Mouse (Mus musculus) embryonic facial prominence, embryonic 12.5 days (tissue): ENCODE results near the gene Wwp2. TPM values are rescaled to one million over a fixed set of nuclear protein-coding genes. Genes with fewer than 3 reads are reported as not detected.

Experiments used
- ATAC-seq: fragments of 200-750 bp; cut with Nextera tagmentation; 2 replicates; pipeline ENCODE4 v1.8.0; 2017; ENCODE audit not compliant: insufficient number of reproducible peaks, insufficient read depth, low FRiP score, low TSS enrichment
- H3K27ac ChIP-seq: fragments of 300-500 bp; sonication (generic); 2 replicates; pipeline ENCODE4 v1.5.1; 2016; ENCODE audit warnings: mild to moderate bottlenecking
- H3K27me3 ChIP-seq: fragments of 300-500 bp; sonication (generic); 2 replicates; pipeline ENCODE4 v1.6.1; 2016; ENCODE audit warnings: mild to moderate bottlenecking, moderate library complexity
- H3K36me3 ChIP-seq: fragments of 300-500 bp; sonication (generic); 2 replicates; pipeline ENCODE4 v1.6.1; 2016; ENCODE audit warnings: mild to moderate bottlenecking
- H3K4me1 ChIP-seq: fragments of 300-500 bp; sonication (generic); 2 replicates; pipeline ENCODE4 v1.6.1; 2016
- H3K4me2 ChIP-seq: fragments of 300-500 bp; sonication (generic); replicated peaks from 2 replicates; pipeline ENCODE4 v1.6.1; 2016; ENCODE audit warnings: mild to moderate bottlenecking, moderate library complexity
- H3K4me3 ChIP-seq: fragments of 300-500 bp; sonication (generic); 2 replicates; pipeline ENCODE4 v1.5.1; 2016; ENCODE audit warnings: mild to moderate bottlenecking
- H3K9ac ChIP-seq: fragments of 300-500 bp; sonication (generic); 2 replicates; pipeline ENCODE4 v1.6.1; 2016; ENCODE audit warnings: mild to moderate bottlenecking, moderate library complexity
- H3K9me3 ChIP-seq: fragments of 300-500 bp; sonication (generic); 2 replicates; pipeline ENCODE4 v1.6.1; 2016; ENCODE audit warnings: mild to moderate bottlenecking, moderate library complexity
- WGBS: fragments of 180-500 bp; shearing (Covaris S2); methylation state at CpG from one replicate; pipeline ENCODE4 v1.1.7; 2016; 5-methylcytosine and 5-hydroxymethylcytosine counted together
- polyA plus RNA-seq: library from polyadenylated mRNA; unstranded; fragments of >200 nt; fragmentation: Nextera tagmentation; extraction: Ambion mirVana; gene quantifications from 2 replicates; pipeline ENCODE4 v1.2.1, GENCODE M21; 2016

Gene Wwp2
- polyA plus RNA-seq, result 160 and 181 TPM in 2 replicates

GRCm38 (mm10) chr8:107435962-107436831 lies at the start of gene Wwp2:
Gene Wwp2, plus strand, starts transcription at chr8:107436365.
- H3K9ac ChIP-seq, result peak within 1 kb of the TSS; percentile 82
- H3K4me2 ChIP-seq, result peak within 1 kb of the TSS; percentile 70
- peak within 1 kb of the TSS; percentile 79 for H3K4me3 ChIP-seq
- 0 out of 2 replicates have a peak, but pooled peaks cover 4% of the 10 kb centered on the region for H3K4me1 ChIP-seq
- H3K27ac ChIP-seq, result peak within 1 kb of the TSS; percentile 84
- H3K9me3 ChIP-seq, result no peaks in the 10 kb centered on the region
- WGBS, result 2% methylated on average over 51 of the region's 81 CpGs
- no peaks in the 10 kb centered on the region for H3K27me3 ChIP-seq
- peak; percentile 86 for ATAC-seq
- H3K36me3 ChIP-seq, result no peaks in the 10 kb centered on the region

GRCm38 (mm10) chr8:107386642-107387041 lies 49.5 kb upstream of the Wwp2 start:
- Histone ChIP-seq H3K36me3 (no peaks in the 10 kb centered on the region), H3K27ac (no peak overlapping the region), H3K4me3 (no peak overlapping the region), H3K9ac (no peak overlapping the region), H3K4me1 (peaks cover 8% of the 10 kb centered on the region; the same call in 1 of the 2 replicates), H3K9me3 (no peaks in the 10 kb centered on the region), H3K27me3 (no peaks in the 10 kb centered on the region), H3K4me2 (no peak overlapping the region)
- no peak for ATAC-seq
- WGBS, result 22% methylated on average over 3 of the region's 3 CpGs

- Histone ChIP-seq H3K4me3 (no peak overlapping the region), H3K27me3 (no peaks in the 10 kb centered on the region), H3K4me1 (peaks cover 8% of the 10 kb centered on the region; the same call in 1 of the 2 replicates), H3K4me2 (no peak overlapping the region), H3K36me3 (no peaks in the 10 kb centered on the region), H3K27ac (no peak overlapping the region), H3K9ac (no peak overlapping the region), H3K9me3 (no peaks in the 10 kb centered on the region)
- ATAC-seq, result no peak
- 55% methylated on average over 5 of the region's 5 CpGs for WGBS
These were observed 48.3 kb upstream of the Wwp2 start for GRCm38 (mm10) chr8:107387861-107388260.

DNA sequence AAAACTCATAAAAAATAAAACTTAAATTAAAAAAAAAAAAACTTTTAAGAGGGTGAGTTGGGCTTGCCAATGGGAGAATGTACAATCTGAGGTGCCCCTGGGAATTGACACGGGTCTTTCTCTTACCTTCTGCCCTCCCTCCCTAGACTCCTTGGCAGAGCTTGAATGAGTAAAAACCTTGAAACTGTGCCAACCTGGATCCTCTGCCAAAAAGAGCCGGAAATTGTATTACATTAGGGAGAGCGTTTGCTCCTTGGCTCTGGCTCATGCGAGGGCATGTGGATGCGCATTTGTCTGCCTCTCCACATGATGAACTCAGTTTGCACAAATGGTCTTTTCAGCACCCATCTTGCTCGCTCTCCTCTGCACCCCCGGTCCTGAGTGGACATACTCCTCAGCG lies 46.6 kb upstream of the Wwp2 start:
- Histone ChIP-seq H3K4me1 (peaks cover 8% of the 10 kb centered on the region; the same call in 1 of the 2 replicates), H3K27me3 (no peaks in the 10 kb centered on the region), H3K4me2 (no peak overlapping the region), H3K9ac (no peak overlapping the region), H3K4me3 (no peak overlapping the region), H3K36me3 (no peaks in the 10 kb centered on the region), H3K9me3 (no peaks in the 10 kb centered on the region), H3K27ac (no peak overlapping the region)
- ATAC-seq, result no peak
- WGBS, result 72% methylated on average over 8 of the region's 8 CpGs

GRCm38 (mm10) chr8:107390476-107391135 lies 45.6 kb upstream of the Wwp2 start:
- Histone ChIP-seq H3K4me2 (no peak overlapping the region), H3K9me3 (no peaks in the 10 kb centered on the region), H3K36me3 (no peaks in the 10 kb centered on the region), H3K4me3 (no peak overlapping the region), H3K27ac (no peak overlapping the region), H3K27me3 (no peaks in the 10 kb centered on the region), H3K9ac (no peak overlapping the region), H3K4me1 (peaks cover 8% of the 10 kb centered on the region; the same call in 1 of the 2 replicates)
- no peak for ATAC-seq
- WGBS, result 88% methylated on average over 16 of the region's 16 CpGs

DNA sequence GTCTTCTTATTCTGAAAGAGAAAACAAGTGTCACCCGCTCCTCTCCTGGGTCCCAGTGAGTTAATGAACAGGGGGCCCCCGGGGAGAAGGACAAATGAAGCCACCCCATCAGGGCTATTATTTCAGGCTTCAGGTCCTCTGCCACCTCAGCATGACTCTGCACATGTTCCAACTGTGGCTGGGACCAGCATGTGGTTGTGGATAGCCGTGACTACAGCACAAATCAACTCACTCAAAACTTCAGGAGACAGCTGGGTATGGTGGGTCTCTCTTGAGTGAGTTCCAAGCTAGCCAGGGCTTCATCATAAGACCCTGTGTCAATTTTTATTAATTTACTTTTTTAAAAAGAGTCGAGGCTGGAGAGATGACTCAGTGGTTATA lies 45.0 kb upstream of the Wwp2 start:
- H3K27ac ChIP-seq, result no peak overlapping the region
- H3K36me3 ChIP-seq, result no peaks in the 10 kb centered on the region
- H3K27me3 ChIP-seq, result no peaks in the 10 kb centered on the region
- H3K4me3 ChIP-seq, result no peak overlapping the region
- no peak for ATAC-seq
- no peaks in the 10 kb centered on the region for H3K9me3 ChIP-seq
- H3K4me2 ChIP-seq, result no peak overlapping the region
- peaks cover 8% of the 10 kb centered on the region; the same call in 1 of the 2 replicates for H3K4me1 ChIP-seq
- H3K9ac ChIP-seq, result no peak overlapping the region
- WGBS, result 63% methylated on average over 4 of the region's 4 CpGs

DNA sequence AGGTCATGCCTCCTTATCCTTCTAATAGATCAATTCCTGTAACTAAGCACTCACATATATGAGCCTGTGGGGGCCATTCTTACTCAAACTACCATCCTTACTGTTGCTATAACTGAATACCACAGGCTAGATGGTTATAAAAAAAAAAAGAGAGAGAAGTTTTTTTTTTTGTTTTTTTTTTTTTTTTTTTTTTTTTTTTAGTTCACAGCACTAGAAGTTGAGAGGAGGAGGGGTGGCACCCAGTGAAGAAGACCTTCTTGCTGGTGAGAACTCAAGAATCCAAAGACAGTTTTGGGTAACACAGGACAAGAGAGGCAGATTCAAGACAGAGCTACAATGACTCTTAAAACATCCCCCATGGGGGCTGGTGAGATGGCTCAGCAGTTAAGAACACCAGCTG lies 40.8 kb upstream of the Wwp2 start:
- H3K4me3 ChIP-seq, result no peak overlapping the region
- peaks cover 24% of the 10 kb centered on the region; the same call in 1 of the 2 replicates for H3K4me1 ChIP-seq
- H3K36me3 ChIP-seq, result no peaks in the 10 kb centered on the region
- no peak overlapping the region for H3K4me2 ChIP-seq
- no peak for ATAC-seq
- no peak overlapping the region for H3K9ac ChIP-seq
- H3K27ac ChIP-seq, result no peak overlapping the region
- no peaks in the 10 kb centered on the region for H3K9me3 ChIP-seq
- no peaks in the 10 kb centered on the region for H3K27me3 ChIP-seq

- H3K4me3 ChIP-seq, result no peak overlapping the region
- H3K4me2 ChIP-seq, result no peak overlapping the region
- no peak overlapping the region for H3K27ac ChIP-seq
- no peak overlapping the region for H3K9ac ChIP-seq
- 54% methylated on average over 10 of the region's 10 CpGs for WGBS
- no peaks in the 10 kb centered on the region for H3K9me3 ChIP-seq
- peaks cover 24% of the 10 kb centered on the region; the same call in 1 of the 2 replicates for H3K4me1 ChIP-seq
- no peaks in the 10 kb centered on the region for H3K27me3 ChIP-seq
- no peaks in the 10 kb centered on the region for H3K36me3 ChIP-seq
- ATAC-seq, result no peak
These were observed 40.0 kb upstream of the Wwp2 start for GRCm38 (mm10) chr8:107396106-107396670.

GRCm38 (mm10) chr8:107397665-107398064 lies 38.5 kb upstream of the Wwp2 start:
- ATAC-seq, result 0 out of 2 replicates have a peak, but pooled peaks have one; percentile 67
- Histone ChIP-seq H3K27ac (peak overlapping the region; percentile 61), H3K4me3 (no peak overlapping the region), H3K9me3 (no peaks in the 10 kb centered on the region), H3K4me1 (peaks cover 37% of the 10 kb centered on the region), H3K36me3 (no peaks in the 10 kb centered on the region), H3K9ac (no peak overlapping the region), H3K27me3 (no peaks in the 10 kb centered on the region), H3K4me2 (no peak overlapping the region)
- 22% methylated on average over 12 of the region's 12 CpGs for WGBS

GRCm38 (mm10) chr8:107399495-107399894 lies 36.7 kb upstream of the Wwp2 start:
- ATAC-seq, result no peak
- H3K9me3 ChIP-seq, result no peaks in the 10 kb centered on the region
- peaks cover 43% of the 10 kb centered on the region for H3K4me1 ChIP-seq
- no peak overlapping the region for H3K4me2 ChIP-seq
- H3K9ac ChIP-seq, result no peak overlapping the region
- H3K36me3 ChIP-seq, result no peaks in the 10 kb centered on the region
- WGBS, result 22% methylated on average over 9 of the region's 9 CpGs
- no peak overlapping the region for H3K27ac ChIP-seq
- no peak overlapping the region for H3K4me3 ChIP-seq
- no peaks in the 10 kb centered on the region for H3K27me3 ChIP-seq

DNA sequence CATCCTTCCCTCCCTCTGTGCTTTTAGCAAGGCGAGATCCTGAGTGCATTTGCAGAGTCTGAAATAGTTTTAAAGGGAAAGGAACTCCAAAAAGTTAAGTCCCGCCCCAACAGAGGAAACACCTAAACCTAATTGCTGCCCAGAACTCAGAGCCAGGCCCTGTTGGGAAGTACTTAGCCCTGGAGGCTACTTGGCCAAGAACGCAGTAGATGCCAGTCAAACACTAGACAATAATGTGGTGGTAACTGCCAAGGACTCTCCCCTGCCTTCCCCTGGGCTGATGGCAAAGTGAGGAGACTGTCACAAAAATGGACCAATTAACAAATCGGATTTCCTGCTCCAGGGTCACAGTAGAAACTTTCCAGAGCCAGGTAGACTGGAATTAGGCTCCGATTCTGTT lies 34.3 kb upstream of the Wwp2 start:
- H3K4me2 ChIP-seq, result peak overlapping the region; percentile 56; the same call in 1 of the 2 replicates
- no peaks in the 10 kb centered on the region for H3K27me3 ChIP-seq
- no peak overlapping the region for H3K4me3 ChIP-seq
- H3K4me1 ChIP-seq, result peaks cover 40% of the 10 kb centered on the region
- H3K9me3 ChIP-seq, result no peaks in the 10 kb centered on the region
- no peaks in the 10 kb centered on the region for H3K36me3 ChIP-seq
- H3K27ac ChIP-seq, result no peak overlapping the region
- WGBS, result 70% methylated on average over 5 of the region's 5 CpGs
- ATAC-seq, result no peak
- H3K9ac ChIP-seq, result no peak overlapping the region
